Mouse (Mus musculus) liver, embryonic 11.5 days (tissue): ENCODE results near the gene Gramd1c. TPM values are rescaled to one million over a fixed set of nuclear protein-coding genes. Genes with fewer than 3 reads are reported as not detected.
A peak's percentile ranks its signal among the peaks of the same experiment; 100 is the strongest.

Experiments used
- ATAC-seq: fragments of 200-750 bp; cut with Nextera tagmentation; replicated peaks from 2 replicates; pipeline ENCODE4 v1.8.0; 2017; ENCODE audit warnings: moderate number of reproducible peaks, mild to moderate bottlenecking, moderate TSS enrichment, moderate library complexity; ENCODE audit not compliant: low FRiP score
- DNase-seq: peaks from one replicate; pipeline ENCODE4 v3.0.0-alpha.2; 2017; ENCODE audit warnings: low spot score
- H3K27ac ChIP-seq: fragments of 300-500 bp; sonication (generic); 2 replicates; pipeline ENCODE4 v1.5.1; 2014; ENCODE audit warnings: mild to moderate bottlenecking, low read depth, low read length, control low read depth
- H3K27me3 ChIP-seq: fragments of 300-500 bp; sonication (generic); replicated peaks from 2 replicates; pipeline ENCODE4 v1.6.1; 2014; ENCODE audit warnings: low read length, mixed read lengths; ENCODE audit not compliant: control insufficient read depth, insufficient read depth
- H3K36me3 ChIP-seq: fragments of 300-500 bp; sonication (generic); 2 replicates; pipeline ENCODE4 v1.6.1; 2014; ENCODE audit warnings: mild to moderate bottlenecking, low read length, moderate library complexity, mixed read lengths; ENCODE audit not compliant: control insufficient read depth, insufficient read depth
- H3K4me1 ChIP-seq: fragments of 300-500 bp; sonication (generic); replicated peaks from 2 replicates; pipeline ENCODE4 v1.6.1; 2014; ENCODE audit warnings: low read length, mixed read lengths; ENCODE audit not compliant: control insufficient read depth, insufficient read depth
- H3K4me2 ChIP-seq: fragments of 300-500 bp; sonication (generic); 2 replicates; pipeline ENCODE4 v1.6.1; 2014; ENCODE audit warnings: mild to moderate bottlenecking, control low read depth, moderate library complexity
- H3K4me3 ChIP-seq: fragments of 300-500 bp; sonication (generic); 2 replicates; pipeline ENCODE4 v1.5.1; 2014; ENCODE audit warnings: low read depth, low read length, control low read depth
- H3K9ac ChIP-seq: fragments of 300-500 bp; sonication (generic); 2 replicates; pipeline ENCODE4 v1.6.1; 2014; ENCODE audit warnings: low read depth, low read length, control low read depth
- H3K9me3 ChIP-seq: fragments of 300-500 bp; sonication (generic); 2 replicates; pipeline ENCODE4 v1.6.1; 2016; ENCODE audit warnings: low read length, inconsistent platforms, mixed read lengths; ENCODE audit not compliant: control insufficient read depth
- WGBS: fragments of 180-500 bp; shearing (Covaris S2); extraction: QIAGEN DNeasy Blood & Tissue Kit; methylation state at CpG from one replicate; pipeline ENCODE4 v1.1.7; 2014; 5-methylcytosine and 5-hydroxymethylcytosine counted together
- polyA plus RNA-seq: library from polyadenylated mRNA; unstranded; fragments of >200 nt; fragmentation: Nextera tagmentation; extraction: Ambion mirVana; gene quantifications from 2 replicates; pipeline ENCODE4 v1.2.1, GENCODE M21; 2014

Gene Gramd1c
- polyA plus RNA-seq, 1 experiment from 2014 or later: 4.6 TPM

GRCm38 (mm10) chr16:43979328-43980109, 83.6 kb downstream of the Gramd1c start, which contains the start of gene Zdhhc23:
Zdhhc23 (minus strand) TSS chr16:43979791.
- Histone ChIP-seq H3K27me3 (peaks cover 11% of the 10 kb centered on the region), H3K9me3 (no peaks in the 10 kb centered on the region), H3K4me3 (peak within 1 kb of the TSS; percentile 74), H3K36me3 (no peaks in the 10 kb centered on the region), H3K9ac (peak within 1 kb of the TSS; percentile 68), H3K27ac (no peak within 1 kb of the TSS), H3K4me1 (no peaks in the 10 kb centered on the region; the same call in 1 of the 2 replicates), H3K4me2 (peak within 1 kb of the TSS; percentile 99)
- ATAC-seq (peak; percentile 72), DNase-seq (peak; percentile 63)
- under 1% methylated on average over 88 of the region's 103 CpGs for WGBS

GRCm38 (mm10) chr16:43979010-43979327, 84.2 kb downstream of the Gramd1c start:
- peaks cover 11% of the 10 kb centered on the region for H3K27me3 ChIP-seq
- H3K9ac ChIP-seq: peak overlapping the region; percentile 68; the same call in 1 of the 2 replicates
- DNase-seq (no peak), ATAC-seq (0 out of 2 replicates have a peak, but pooled peaks have one; percentile 12)
- peak overlapping the region; percentile 74 for H3K4me3 ChIP-seq
- WGBS: 21% methylated on average over 7 of the region's 7 CpGs
- no peak overlapping the region for H3K27ac ChIP-seq
- peak overlapping the region; percentile 99 for H3K4me2 ChIP-seq
- no peaks in the 10 kb centered on the region; the same call in 1 of the 2 replicates for H3K4me1 ChIP-seq
- H3K9me3 ChIP-seq: no peaks in the 10 kb centered on the region
- H3K36me3 ChIP-seq: no peaks in the 10 kb centered on the region

- Histone ChIP-seq H3K4me3 (no peak overlapping the region), H3K9me3 (no peaks in the 10 kb centered on the region), H3K36me3 (no peaks in the 10 kb centered on the region), H3K27ac (no peak overlapping the region), H3K4me2 (no peak overlapping the region), H3K4me1 (no peaks in the 10 kb centered on the region), H3K27me3 (peaks cover 2% of the 10 kb centered on the region; the same call in 1 of the 2 replicates), H3K9ac (no peak overlapping the region)
- ATAC-seq (no peak), DNase-seq (no peak)
- 82% methylated on average over 22 of the region's 22 CpGs for WGBS
These were observed 89.4 kb downstream of the Gramd1c start for GRCm38 (mm10) chr16:43973606-43974220.

- Histone ChIP-seq H3K27ac (no peak overlapping the region), H3K4me1 (no peaks in the 10 kb centered on the region), H3K36me3 (no peaks in the 10 kb centered on the region), H3K27me3 (no peaks in the 10 kb centered on the region), H3K4me2 (no peak overlapping the region), H3K9ac (no peak overlapping the region), H3K9me3 (no peaks in the 10 kb centered on the region), H3K4me3 (no peak overlapping the region)
- DNase-seq (no peak), ATAC-seq (no peak)
- 82% methylated on average over 11 of the region's 11 CpGs for WGBS
These were observed 90.0 kb downstream of the Gramd1c start for GRCm38 (mm10) chr16:43973147-43973546.

GRCm38 (mm10) chr16:43972391-43972790, 90.8 kb downstream of the Gramd1c start:
- H3K4me3 ChIP-seq: no peak overlapping the region
- no peaks in the 10 kb centered on the region for H3K4me1 ChIP-seq
- ATAC-seq (no peak), DNase-seq (no peak)
- H3K27ac ChIP-seq: no peak overlapping the region
- no peaks in the 10 kb centered on the region for H3K9me3 ChIP-seq
- WGBS: 92% methylated on average over 2 of the region's 2 CpGs
- H3K4me2 ChIP-seq: no peak overlapping the region
- no peak overlapping the region for H3K9ac ChIP-seq
- no peaks in the 10 kb centered on the region for H3K27me3 ChIP-seq
- no peaks in the 10 kb centered on the region for H3K36me3 ChIP-seq

- 88% methylated on average over 9 of the region's 9 CpGs for WGBS
- H3K9me3 ChIP-seq: no peaks in the 10 kb centered on the region
- no peak for ATAC-seq
These were observed 91.4 kb downstream of the Gramd1c start for GRCm38 (mm10) chr16:43971741-43972140.

GRCm38 (mm10) chr16:43971189-43971588, 92.0 kb downstream of the Gramd1c start:
- Histone ChIP-seq H3K27me3 (no peaks in the 10 kb centered on the region), H3K4me1 (no peaks in the 10 kb centered on the region), H3K27ac (no peak overlapping the region), H3K9ac (no peak overlapping the region), H3K4me3 (no peak overlapping the region), H3K36me3 (no peaks in the 10 kb centered on the region), H3K4me2 (no peak overlapping the region), H3K9me3 (no peaks in the 10 kb centered on the region)
- 88% methylated on average over 11 of the region's 11 CpGs for WGBS
- DNase-seq: no peak
- no peak for ATAC-seq

More at GRCm38 (mm10) chr16:43971741-43972140, 91.4 kb downstream of the Gramd1c start:
- Histone ChIP-seq H3K27me3 (no peaks in the 10 kb centered on the region), H3K36me3 (no peaks in the 10 kb centered on the region), H3K4me2 (no peak overlapping the region), H3K4me1 (no peaks in the 10 kb centered on the region), H3K27ac (no peak overlapping the region), H3K9ac (no peak overlapping the region), H3K4me3 (no peak overlapping the region)
- DNase-seq: no peak

- Histone ChIP-seq H3K27ac (no peak overlapping the region), H3K4me3 (no peak overlapping the region), H3K36me3 (no peaks in the 10 kb centered on the region), H3K4me2 (no peak overlapping the region), H3K9me3 (no peaks in the 10 kb centered on the region), H3K9ac (no peak overlapping the region), H3K27me3 (no peaks in the 10 kb centered on the region), H3K4me1 (no peaks in the 10 kb centered on the region)
- WGBS: 67% methylated on average over 3 of the region's 3 CpGs
- ATAC-seq (no peak), DNase-seq (no peak)
These were observed 92.7 kb downstream of the Gramd1c start for GRCm38 (mm10) chr16:43970426-43970825.
